Mouse (Mus musculus) C2C12 (cell line): ENCODE results near the gene Slc38a8. TPM values are rescaled to one million over a fixed set of nuclear protein-coding genes. Genes with fewer than 3 reads are reported as not detected.

ENCODE experiments used
- H3K27me3 ChIP-seq: one replicate; pipeline ENCODE4 v1.6.1; 2011; ENCODE audit not compliant: control insufficient read depth, insufficient read depth, insufficient read length
- H3K36me3 ChIP-seq: one replicate; pipeline ENCODE4 v1.6.1; 2011; ENCODE audit not compliant: control insufficient read depth, insufficient read depth
- H3K4me3 ChIP-seq: one replicate; pipeline ENCODE4 v1.5.1; 2011; ENCODE audit warnings: mild to moderate bottlenecking, control low read depth; ENCODE audit not compliant: poor library complexity, insufficient read depth, severe bottlenecking
- H3K79me2 ChIP-seq: one replicate; pipeline ENCODE4 v1.6.1; 2011; ENCODE audit not compliant: control insufficient read depth, insufficient read depth
- H3K79me3 ChIP-seq: one replicate; pipeline ENCODE4 v1.6.1; 2011; ENCODE audit warnings: low read depth, control low read depth
- H3ac ChIP-seq: one replicate; pipeline ENCODE3; 2011; ENCODE audit warnings: low read depth; ENCODE audit not compliant: control insufficient read depth, insufficient read length
- CEBPB ChIP-seq: IDR thresholded peaks from one replicate; pipeline ENCODE4 v1.6.1; 2011; ENCODE audit warnings: low read depth, mild to moderate bottlenecking, control low read depth, moderate library complexity
- CTCF ChIP-seq: IDR thresholded peaks from one replicate; pipeline ENCODE4 v1.5.1; 2011; ENCODE audit not compliant: control insufficient read depth, insufficient read depth, insufficient read length
- FOSL1 ChIP-seq: IDR thresholded peaks from one replicate; pipeline ENCODE4 v1.8.0; 2011; ENCODE audit warnings: mild to moderate bottlenecking, low read length; ENCODE audit not compliant: poor library complexity, insufficient read depth, severe bottlenecking
- MAX ChIP-seq: IDR thresholded peaks from one replicate; pipeline ENCODE4 v1.6.1; 2011; ENCODE audit warnings: mild to moderate bottlenecking, control low read depth
- MYOD1 ChIP-seq: IDR thresholded peaks from one replicate; pipeline ENCODE4 v1.6.1; 2011; ENCODE audit warnings: low read depth; ENCODE audit not compliant: control insufficient read depth, insufficient read length
- MYOG ChIP-seq: IDR thresholded peaks from one replicate; pipeline ENCODE4 v1.6.1; 2011; ENCODE audit not compliant: control insufficient read depth, insufficient read length; ENCODE audit errors: extremely low read depth
- USF1 ChIP-seq: IDR thresholded peaks from one replicate; pipeline ENCODE4 v1.6.1; 2011; ENCODE audit warnings: low read depth, mild to moderate bottlenecking, control low read depth, moderate library complexity
- long read RNA-seq, 2 experiments: library from polyadenylated mRNA; unstranded; transcript quantifications; one replicate each; pipeline ENCODE4 v2.0.0; 2019 to 2020
- polyA plus RNA-seq: library from polyadenylated mRNA; unstranded; fragments of >200 nt; fragmentation: generic; extraction: Trizol; gene quantifications from one replicate; pipeline ENCODE4 v1.2.1, GENCODE M21; 2012; ENCODE audit warnings: missing spikeins

Slc38a8 gene
- polyA plus RNA-seq: not detected
- long read RNA-seq, experiment 1: 0 reads
- long read RNA-seq, experiment 2: 0 reads

DNA sequence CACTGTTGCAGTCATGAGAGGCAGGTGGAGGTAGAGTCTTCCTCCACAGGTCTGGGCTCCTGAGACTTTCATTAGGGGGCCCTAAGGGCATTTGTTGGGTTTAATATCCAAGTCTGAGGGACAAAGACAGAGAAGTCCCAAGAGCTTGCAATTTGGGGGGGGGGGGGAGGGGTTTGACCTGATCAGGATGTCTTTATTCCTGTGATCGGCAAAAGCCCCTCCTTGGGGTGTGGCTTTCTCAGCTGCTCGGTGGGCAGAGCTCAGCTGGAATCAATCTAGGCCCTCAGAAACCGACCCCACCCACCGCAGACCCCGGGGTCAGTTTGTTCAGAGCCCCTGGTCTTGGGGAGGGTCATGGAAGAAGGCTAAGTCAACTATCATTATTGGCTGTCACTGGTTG, at the start of gene Slc38a8:
Slc38a8 (minus strand) TSS at position 101 of the 400 bp plus-strand sequence.
- no peak within 1 kb of the TSS for H3K4me3 ChIP-seq
- no peaks in the 10 kb centered on the region for H3K36me3 ChIP-seq
- peaks cover 2% of the 10 kb centered on the region for H3K27me3 ChIP-seq
- TF ChIP-seq CTCF (no peak), CEBPB (no peak), MYOD1 (no peak), USF1 (no peak), MAX (no peak), MYOG (no peak), FOSL1 (no peak)
- H3ac ChIP-seq: no peak within 1 kb of the TSS
- H3K79me3 ChIP-seq: no peaks in the 10 kb centered on the region
- H3K79me2 ChIP-seq: no peaks in the 10 kb centered on the region

DNA sequence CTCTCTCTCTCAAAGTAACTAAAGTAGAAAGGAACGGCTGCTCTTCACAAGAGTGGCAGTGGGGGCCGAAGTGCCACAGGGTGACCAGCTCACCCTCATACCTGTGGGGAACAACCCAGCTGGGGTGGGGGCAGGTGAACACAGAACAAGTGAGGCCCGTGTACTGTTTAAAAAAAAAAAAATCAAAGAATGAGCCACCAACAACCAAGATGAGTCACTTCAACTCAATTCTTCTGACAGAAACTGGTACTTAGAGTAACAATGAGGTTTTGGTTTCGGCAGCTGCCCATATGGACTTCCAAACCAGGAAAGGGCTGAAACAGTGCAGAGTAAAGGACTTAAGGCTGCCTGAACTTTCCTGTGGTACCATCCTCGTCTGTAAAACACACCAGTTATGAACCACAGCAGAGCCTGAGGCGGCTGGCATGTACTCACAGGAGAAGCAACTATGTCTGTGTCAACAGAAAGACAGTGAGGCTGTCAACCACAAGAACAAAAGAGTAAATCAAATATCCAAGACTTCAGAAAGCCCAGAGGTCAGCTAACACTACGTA, 47.1 kb upstream of the Slc38a8 start:
- Histone ChIP-seq H3K79me2 (peaks cover 89% of the 10 kb centered on the region), H3K4me3 (no peak overlapping the region), H3ac (no peak overlapping the region), H3K27me3 (no peaks in the 10 kb centered on the region), H3K79me3 (peaks cover 62% of the 10 kb centered on the region), H3K36me3 (peaks cover 31% of the 10 kb centered on the region)
- TF ChIP-seq CTCF (no peak), MYOG (no peak), MAX (no peak), CEBPB (no peak), MYOD1 (no peak), FOSL1 (no peak), USF1 (no peak)

DNA sequence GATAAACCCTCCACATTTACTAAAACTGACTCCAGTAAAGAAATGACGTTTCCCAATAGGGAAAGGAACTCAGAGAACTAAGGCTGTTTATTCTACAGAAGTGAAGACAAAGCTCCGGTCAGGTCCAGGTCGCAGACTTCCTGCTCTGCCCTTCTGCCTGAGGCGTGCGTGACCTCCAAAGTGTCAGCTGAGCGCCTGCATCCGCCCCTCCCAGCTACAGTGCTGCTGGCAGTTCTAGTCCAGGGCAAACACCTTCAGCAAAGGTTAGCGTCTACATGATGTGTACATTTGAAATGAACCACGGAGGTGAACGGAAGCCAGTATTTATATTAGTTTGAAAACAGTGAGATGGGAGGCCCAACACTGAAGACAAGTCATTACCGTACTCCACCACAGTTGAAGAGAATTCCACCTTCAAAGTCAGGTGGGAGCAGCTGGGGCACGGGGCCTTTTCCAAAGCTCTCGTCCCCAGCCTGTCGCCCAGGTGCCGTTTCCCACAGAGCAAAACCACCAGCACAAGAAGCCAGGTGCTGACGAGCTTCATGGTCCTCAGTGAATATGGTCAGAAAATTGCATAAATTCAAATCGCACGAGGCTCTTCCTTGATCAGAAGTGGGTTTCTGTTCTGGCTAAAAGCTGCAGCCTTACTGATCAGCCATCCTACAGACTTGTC, 45.7 kb upstream of the Slc38a8 start:
- TF ChIP-seq MYOD1: no peak
- no peak for TF ChIP-seq MAX
- TF ChIP-seq USF1: no peak
- TF ChIP-seq CEBPB: no peak
- TF ChIP-seq MYOG: no peak
- no peak for TF ChIP-seq FOSL1
- no peak for TF ChIP-seq CTCF
- Histone ChIP-seq H3K27me3 (no peaks in the 10 kb centered on the region), H3K36me3 (peaks cover 44% of the 10 kb centered on the region), H3K79me2 (peaks cover 75% of the 10 kb centered on the region), H3K4me3 (no peak overlapping the region), H3K79me3 (peaks cover 48% of the 10 kb centered on the region), H3ac (no peak overlapping the region)

DNA sequence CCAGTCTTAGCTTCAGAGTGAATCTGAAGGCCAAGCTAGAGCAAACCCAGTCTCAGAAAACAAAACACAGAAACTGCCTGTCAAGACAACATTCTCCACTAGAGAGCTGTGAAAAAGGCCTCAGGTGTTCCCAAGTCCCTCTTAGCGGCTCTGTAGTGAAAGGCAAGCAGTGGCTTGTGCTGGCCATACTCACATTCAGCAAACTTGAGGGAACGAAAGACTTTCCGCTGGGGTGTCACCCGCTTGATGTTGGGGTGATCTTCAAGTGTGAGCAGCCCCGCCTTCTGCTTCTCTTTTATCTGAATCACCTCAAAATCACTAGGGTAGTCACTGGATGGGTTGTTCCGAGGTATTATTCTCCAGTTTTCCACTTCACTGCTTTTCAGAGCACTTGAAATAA, 44.3 kb upstream of the Slc38a8 start:
- H3K27me3 ChIP-seq: no peaks in the 10 kb centered on the region
- H3K79me2 ChIP-seq: peaks cover 61% of the 10 kb centered on the region
- H3K4me3 ChIP-seq: no peak overlapping the region
- H3ac ChIP-seq: no peak overlapping the region
- H3K36me3 ChIP-seq: peaks cover 57% of the 10 kb centered on the region
- H3K79me3 ChIP-seq: peaks cover 34% of the 10 kb centered on the region
- TF ChIP-seq CEBPB (no peak), USF1 (no peak), MYOG (no peak), MYOD1 (no peak), MAX (no peak), CTCF (no peak), FOSL1 (no peak)

DNA sequence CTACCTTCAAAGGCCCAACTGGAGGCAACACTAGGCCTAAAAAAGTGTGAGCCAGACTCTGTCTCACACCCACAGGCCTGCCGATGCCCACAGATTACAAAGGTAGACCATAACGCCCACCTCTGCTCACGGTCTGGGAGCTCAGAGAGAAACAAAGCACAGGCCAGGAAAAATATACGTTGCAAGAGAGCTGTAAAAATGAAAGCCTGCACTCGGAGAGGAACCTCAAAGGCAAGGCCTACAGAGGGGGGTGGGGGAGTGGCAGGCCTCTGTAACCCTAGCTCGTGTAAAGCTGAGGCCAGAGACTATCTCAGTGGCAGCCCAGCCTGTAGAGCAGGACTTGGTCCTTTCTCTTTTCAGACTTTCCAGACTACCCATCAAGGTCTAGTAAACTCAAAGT, 43.7 kb upstream of the Slc38a8 start:
- peaks cover 28% of the 10 kb centered on the region for H3K79me3 ChIP-seq
- TF ChIP-seq MYOG (no peak), MYOD1 (no peak), CEBPB (no peak), FOSL1 (no peak), CTCF (no peak), MAX (no peak), USF1 (no peak)
- H3K4me3 ChIP-seq: no peak overlapping the region
- H3ac ChIP-seq: no peak overlapping the region
- peaks cover 55% of the 10 kb centered on the region for H3K79me2 ChIP-seq
- H3K36me3 ChIP-seq: peaks cover 63% of the 10 kb centered on the region
- H3K27me3 ChIP-seq: no peaks in the 10 kb centered on the region

DNA sequence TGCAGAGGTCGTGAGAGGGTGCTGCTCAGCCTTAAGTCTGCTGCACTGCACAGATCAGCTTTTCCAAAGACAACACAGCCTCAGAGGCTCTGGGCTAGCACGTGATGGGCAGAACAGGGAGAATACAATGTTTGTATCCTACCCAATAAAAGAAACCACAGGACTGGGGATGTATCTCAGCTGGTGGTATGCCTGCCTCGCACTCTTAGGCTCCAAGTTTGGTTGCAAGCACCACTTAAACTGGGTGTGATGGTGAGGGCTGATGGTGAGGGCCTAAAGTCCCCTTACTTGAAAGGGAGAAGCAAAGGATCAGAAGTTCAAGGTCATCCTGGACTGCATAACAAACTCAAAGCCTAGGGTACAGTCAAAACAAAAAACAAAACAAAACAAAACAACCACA, 43.1 kb upstream of the Slc38a8 start:
- Histone ChIP-seq H3K4me3 (no peak overlapping the region), H3K79me3 (peaks cover 22% of the 10 kb centered on the region), H3K79me2 (peaks cover 49% of the 10 kb centered on the region), H3ac (no peak overlapping the region), H3K36me3 (peaks cover 69% of the 10 kb centered on the region), H3K27me3 (no peaks in the 10 kb centered on the region)
- TF ChIP-seq MAX: no peak
- TF ChIP-seq FOSL1: no peak
- TF ChIP-seq MYOG: no peak
- no peak for TF ChIP-seq CTCF
- no peak for TF ChIP-seq USF1
- no peak for TF ChIP-seq MYOD1
- no peak for TF ChIP-seq CEBPB
